Mouse (Mus musculus) liver, postnatal 0 days (tissue): ENCODE results near the gene Dst. TPM values are rescaled to one million over a fixed set of nuclear protein-coding genes. Genes with fewer than 3 reads are reported as not detected.

Source experiments
- ATAC-seq: fragments of 200-750 bp; cut with Nextera tagmentation; 2 replicates; pipeline ENCODE4 v1.8.0; 2017; ENCODE audit warnings: mild to moderate bottlenecking, moderate library complexity
- DNase-seq: peaks from one replicate; pipeline ENCODE4 v3.0.0-alpha.2; 2016
- H3K27ac ChIP-seq: fragments of 300-500 bp; sonication (generic); 2 replicates; pipeline ENCODE4 v1.5.1; 2014; ENCODE audit warnings: antibody characterized with exemption, moderate library complexity, mild to moderate bottlenecking, low read depth
- H3K27me3 ChIP-seq: fragments of 300-500 bp; sonication (generic); 2 replicates; pipeline ENCODE4 v1.6.1; 2014; ENCODE audit warnings: low read length, control low read depth, mixed read lengths; ENCODE audit not compliant: insufficient read depth
- H3K36me3 ChIP-seq: fragments of 300-500 bp; sonication (generic); replicated peaks from 2 replicates; pipeline ENCODE4 v1.6.1; 2014; ENCODE audit warnings: mild to moderate bottlenecking, control low read depth, low read length, moderate library complexity, mixed read lengths; ENCODE audit not compliant: insufficient read depth
- H3K4me1 ChIP-seq: fragments of 300-500 bp; sonication (generic); 2 replicates; pipeline ENCODE4 v1.6.1; 2014; ENCODE audit warnings: antibody characterized with exemption, mild to moderate bottlenecking, control low read depth; ENCODE audit not compliant: insufficient read depth
- H3K4me2 ChIP-seq: fragments of 300-500 bp; sonication (generic); 2 replicates; pipeline ENCODE4 v1.6.1; 2014; ENCODE audit warnings: low read depth, mild to moderate bottlenecking, low read length, moderate library complexity, mixed read lengths
- H3K4me3 ChIP-seq: fragments of 300-500 bp; sonication (generic); 2 replicates; pipeline ENCODE4 v1.5.1; 2014; ENCODE audit warnings: low read depth, low read length
- H3K9ac ChIP-seq: fragments of 300-500 bp; sonication (generic); replicated peaks from 2 replicates; pipeline ENCODE4 v1.6.1; 2014; ENCODE audit warnings: mild to moderate bottlenecking, moderate library complexity
- H3K9me3 ChIP-seq: fragments of 300-500 bp; sonication (generic); 2 replicates; pipeline ENCODE4 v1.6.1; 2016; ENCODE audit warnings: mild to moderate bottlenecking, control low read depth, low read length, mixed read lengths
- CTCF ChIP-seq: sonication (generic); IDR thresholded peaks from 2 replicates; pipeline ENCODE4 v1.5.1; 2016; ENCODE audit warnings: antibody characterized with exemption, low read depth
- EP300 ChIP-seq: IDR thresholded peaks from 2 replicates; pipeline ENCODE4 v1.6.1; 2016; ENCODE audit warnings: antibody characterized with exemption, low read depth, mild to moderate bottlenecking
- whole genome bisulfite sequencing: fragments of 180-500 bp; shearing (Covaris S2); extraction: QIAGEN DNeasy Blood & Tissue Kit; methylation state at CpG from one replicate; pipeline ENCODE4 v1.1.7; 2014; ENCODE audit not compliant: insufficient replicate concordance; 5-methylcytosine and 5-hydroxymethylcytosine counted together
- polyA plus RNA-seq: library from polyadenylated mRNA; unstranded; fragments of >200 nt; fragmentation: Nextera tagmentation; extraction: Ambion mirVana; gene quantifications from 2 replicates; pipeline ENCODE4 v1.2.1, GENCODE M21; 2015

Dst gene
- polyA plus RNA-seq, 1 experiment from 2014 or later, result 6.4 TPM

DNA sequence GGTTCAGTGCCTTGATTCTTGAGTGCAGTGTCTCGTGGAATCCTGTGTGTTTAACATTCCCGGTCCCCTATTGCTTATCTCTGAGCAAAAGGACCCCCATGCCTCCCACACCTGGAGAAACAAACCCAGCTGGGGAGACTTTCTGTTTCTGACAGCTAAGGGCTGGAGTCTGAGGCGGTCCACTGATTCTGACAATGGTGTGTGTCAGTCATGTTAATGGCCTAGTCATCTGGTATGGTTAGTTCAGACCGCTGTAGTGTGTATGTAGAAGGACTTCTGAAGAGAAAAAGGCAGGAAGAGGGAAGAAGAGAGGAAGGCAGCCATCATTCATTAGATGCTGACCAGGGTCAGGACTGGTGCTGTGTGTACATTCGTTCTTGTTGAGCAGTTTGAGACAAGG is 125.0 kb downstream of the Dst start:
- Histone ChIP-seq H3K36me3 (no peaks in the 10 kb centered on the region), H3K4me2 (no peak overlapping the region)
- TF ChIP-seq EP300 (no peak), CTCF (no peak)

DNA sequence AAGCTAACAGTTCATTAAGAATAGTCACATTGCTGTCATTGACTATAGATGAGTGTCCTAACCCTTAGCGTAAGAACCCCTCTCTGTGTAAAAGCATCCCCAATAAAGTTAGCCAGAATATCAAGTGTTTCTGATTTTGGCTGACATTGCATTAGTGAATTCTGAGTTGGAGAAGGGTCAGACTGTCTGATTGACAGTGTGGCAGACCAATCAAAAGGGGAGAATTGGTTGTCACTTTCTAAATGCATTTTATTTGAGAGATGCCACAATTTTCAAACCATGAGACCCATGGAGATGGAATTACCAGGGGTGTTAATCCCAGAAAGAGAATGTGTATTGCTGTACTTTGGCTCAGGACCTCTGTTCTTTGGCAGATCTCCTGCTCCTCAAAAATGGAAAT is 125.5 kb downstream of the Dst start:
- TF ChIP-seq CTCF (no peak), EP300 (no peak)
- Histone ChIP-seq H3K36me3 (no peaks in the 10 kb centered on the region), H3K4me2 (no peak overlapping the region), H3K9me3 (no peaks in the 10 kb centered on the region), H3K4me3 (no peak overlapping the region), H3K27ac (no peak overlapping the region), H3K27me3 (no peaks in the 10 kb centered on the region), H3K9ac (no peak overlapping the region), H3K4me1 (peaks cover 3% of the 10 kb centered on the region; the same call in 1 of the 2 replicates)
- ATAC-seq (no peak), DNase-seq (no peak)
- WGBS, result 86% methylated on average over 1 of the region's 1 CpGs

More for the DNA sequence above, 125.0 kb downstream of the Dst start:
- Histone ChIP-seq H3K27ac (no peak overlapping the region), H3K4me1 (peaks cover 5% of the 10 kb centered on the region; the same call in 1 of the 2 replicates), H3K27me3 (no peaks in the 10 kb centered on the region), H3K4me3 (no peak overlapping the region), H3K9ac (no peak overlapping the region), H3K9me3 (no peaks in the 10 kb centered on the region)
- WGBS, result 69% methylated on average over 5 of the region's 5 CpGs
- ATAC-seq (no peak), DNase-seq (no peak)

DNA sequence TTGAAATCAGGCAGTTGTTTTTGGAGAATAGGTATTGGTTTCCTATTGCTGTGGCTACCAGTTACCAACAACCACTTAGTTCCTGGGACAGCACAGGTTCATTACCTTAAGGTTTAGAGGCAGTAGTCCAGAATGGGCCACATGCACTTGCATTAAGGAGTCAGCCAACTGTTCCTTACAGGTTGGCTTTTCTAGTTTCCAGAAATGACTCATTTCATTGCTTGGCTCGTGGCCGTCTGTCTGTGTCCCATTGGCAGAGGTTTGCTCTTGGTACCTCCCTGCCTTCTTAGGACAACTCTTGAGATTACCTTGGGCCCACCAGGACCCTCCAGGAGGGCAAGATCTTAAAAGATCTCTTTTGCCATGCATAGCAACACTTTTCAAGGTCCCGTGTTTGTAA is 125.9 kb downstream of the Dst start:
- DNase-seq, result no peak
- H3K4me2 ChIP-seq, result no peak overlapping the region
- no peak for ATAC-seq
- H3K27me3 ChIP-seq, result no peaks in the 10 kb centered on the region
- H3K9me3 ChIP-seq, result no peaks in the 10 kb centered on the region
- H3K27ac ChIP-seq, result no peak overlapping the region
- no peaks in the 10 kb centered on the region for H3K36me3 ChIP-seq
- WGBS, result 72% methylated on average over 3 of the region's 3 CpGs
- H3K4me3 ChIP-seq, result no peak overlapping the region
- TF ChIP-seq EP300 (no peak), CTCF (no peak)
- H3K9ac ChIP-seq, result no peak overlapping the region
- no peaks in the 10 kb centered on the region; the same call in 1 of the 2 replicates for H3K4me1 ChIP-seq

- H3K4me3 ChIP-seq, result no peak overlapping the region
- no peaks in the 10 kb centered on the region for H3K27me3 ChIP-seq
- H3K4me1 ChIP-seq, result no peaks in the 10 kb centered on the region
- H3K36me3 ChIP-seq, result no peaks in the 10 kb centered on the region
- no peaks in the 10 kb centered on the region for H3K9me3 ChIP-seq
- WGBS, result 82% methylated on average over 12 of the region's 12 CpGs
- no peak overlapping the region for H3K9ac ChIP-seq
- DNase-seq (no peak), ATAC-seq (no peak)
- TF ChIP-seq EP300, result no peak
- no peak for TF ChIP-seq CTCF
- H3K4me2 ChIP-seq, result no peak overlapping the region
- no peak overlapping the region for H3K27ac ChIP-seq
These were observed 128.1 kb downstream of the Dst start for GRCm38 (mm10) chr1:34036111-34036510.

GRCm38 (mm10) chr1:34038571-34038970 is 130.5 kb downstream of the Dst start:
- Histone ChIP-seq H3K4me3 (no peak overlapping the region), H3K4me2 (no peak overlapping the region), H3K27me3 (no peaks in the 10 kb centered on the region), H3K4me1 (no peaks in the 10 kb centered on the region), H3K36me3 (no peaks in the 10 kb centered on the region), H3K9ac (no peak overlapping the region), H3K9me3 (no peaks in the 10 kb centered on the region), H3K27ac (no peak overlapping the region)
- TF ChIP-seq EP300, result no peak
- no peak for TF ChIP-seq CTCF
- 82% methylated on average over 7 of the region's 7 CpGs for WGBS
- DNase-seq (no peak), ATAC-seq (no peak)

DNA sequence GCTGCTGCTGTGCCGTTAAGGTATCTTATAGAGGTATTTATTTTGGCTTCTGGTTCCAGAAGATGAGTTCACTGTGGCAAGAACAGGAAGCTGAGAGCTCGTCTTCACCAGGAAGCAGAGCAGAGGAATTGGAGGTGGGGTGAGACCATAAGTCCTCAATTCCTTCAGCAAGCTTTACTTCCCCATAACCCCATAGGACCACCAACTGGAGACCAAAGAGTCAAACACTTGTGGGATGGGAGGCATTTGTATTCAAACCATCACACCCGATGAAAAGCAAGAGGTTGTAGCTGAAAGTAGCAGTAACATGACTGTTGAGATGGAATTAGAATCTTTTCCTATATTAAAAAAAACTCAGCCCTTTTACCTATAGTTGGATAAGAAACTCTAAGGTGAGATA is 132.0 kb downstream of the Dst start:
- no peak for ATAC-seq
- H3K27me3 ChIP-seq, result no peaks in the 10 kb centered on the region
- TF ChIP-seq CTCF (no peak), EP300 (no peak)
- no peak for DNase-seq
- no peaks in the 10 kb centered on the region for H3K9me3 ChIP-seq
- 49% methylated on average over 3 of the region's 3 CpGs for whole genome bisulfite sequencing
- no peak overlapping the region for H3K4me2 ChIP-seq
- H3K4me3 ChIP-seq, result no peak overlapping the region
- H3K4me1 ChIP-seq, result no peaks in the 10 kb centered on the region
- no peak overlapping the region for H3K27ac ChIP-seq
- no peak overlapping the region for H3K9ac ChIP-seq
- no peaks in the 10 kb centered on the region for H3K36me3 ChIP-seq
